Mouse (Mus musculus): ENCODE measurements around the gene Acaca. TPM values are rescaled to one million over a fixed set of nuclear protein-coding genes. Genes with fewer than 3 reads are reported as not detected.
"Not testable (repeated sequence)": the region's sequence is repeated elsewhere in the genome, so short reads cannot be mapped to it uniquely, and the experiment has no call there.

Gene Acaca
- total RNA-seq, 2 experiments from 2014 or later: 68.5 to 74.3 TPM

GRCm38 (mm10) chr11:84375951-84376496 is 246.6 kb downstream of the Acaca start:
- no peak for DNase-seq (ENCODE audit: extremely low spot score in 1 of 2, low spot score in 1 of 2)

GRCm38 (mm10) chr11:84376510-84377365 is 247.3 kb downstream of the Acaca start:
- no peak for DNase-seq (ENCODE audit: extremely low spot score in 1 of 2, low spot score in 1 of 2)

- no peak for DNase-seq (ENCODE audit: extremely low spot score in 1 of 2, low spot score in 1 of 2)
Measured at GRCm38 (mm10) chr11:84382450-84382849, 253.0 kb downstream of the Acaca start.

DNA sequence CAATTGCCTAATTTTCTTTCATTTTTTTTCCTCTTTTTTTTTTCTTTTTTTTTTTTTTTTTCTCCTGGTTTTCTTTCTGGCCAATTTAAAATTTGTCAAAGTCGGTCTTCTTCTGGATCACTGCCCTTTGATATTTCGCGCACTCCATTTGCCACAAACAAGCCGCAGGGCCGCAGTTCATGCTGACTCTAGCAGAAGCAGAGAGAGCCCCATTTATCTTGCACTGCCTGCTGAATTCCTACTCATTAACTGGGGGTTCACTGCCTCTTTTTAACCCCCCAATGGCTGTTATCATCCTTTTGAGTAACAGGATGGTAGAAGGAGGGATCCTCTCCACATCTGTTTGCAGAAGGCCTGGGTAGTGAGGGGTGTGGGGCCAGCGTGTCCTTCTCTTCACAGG is 254.4 kb downstream of the Acaca start:
- DNase-seq (ENCODE audit: extremely low spot score in 1 of 2, low spot score in 1 of 2): no peak

DNA sequence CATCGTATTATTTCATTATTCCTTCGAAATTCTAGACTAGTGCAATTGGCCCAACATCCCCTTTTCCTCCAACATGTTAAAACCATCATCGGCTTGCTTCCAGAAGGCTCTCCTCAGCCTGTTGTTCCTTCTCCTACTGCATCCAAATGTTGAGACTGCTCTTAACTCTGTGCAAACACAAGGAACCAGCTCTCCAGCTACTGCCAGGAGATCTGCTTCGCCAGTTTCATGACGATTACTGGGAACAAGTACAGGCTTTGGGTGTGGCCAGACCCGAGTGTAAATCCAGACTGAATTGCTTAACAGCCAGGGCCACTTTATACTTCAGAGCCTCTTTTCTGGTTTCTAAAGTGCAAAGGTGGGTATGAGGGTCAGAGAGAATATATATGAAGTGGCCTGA is 259.9 kb downstream of the Acaca start:
- no peak for DNase-seq (ENCODE audit: extremely low spot score in 1 of 2, low spot score in 1 of 2)

GRCm38 (mm10) chr11:84391126-84391525 is 261.7 kb downstream of the Acaca start:
- no peak for DNase-seq (ENCODE audit: extremely low spot score in 1 of 2, low spot score in 1 of 2)

GRCm38 (mm10) chr11:84392066-84392465 is 262.6 kb downstream of the Acaca start:
- not testable (repeated sequence) for DNase-seq (ENCODE audit: extremely low spot score in 1 of 2, low spot score in 1 of 2)

- no peak for DNase-seq (ENCODE audit: extremely low spot score in 1 of 2, low spot score in 1 of 2)
Measured at GRCm38 (mm10) chr11:84393571-84393970, 264.1 kb downstream of the Acaca start.

- DNase-seq (ENCODE audit: extremely low spot score in 1 of 2, low spot score in 1 of 2): no peak
Measured at GRCm38 (mm10) chr11:84395010-84395409, 265.5 kb downstream of the Acaca start.

DNA sequence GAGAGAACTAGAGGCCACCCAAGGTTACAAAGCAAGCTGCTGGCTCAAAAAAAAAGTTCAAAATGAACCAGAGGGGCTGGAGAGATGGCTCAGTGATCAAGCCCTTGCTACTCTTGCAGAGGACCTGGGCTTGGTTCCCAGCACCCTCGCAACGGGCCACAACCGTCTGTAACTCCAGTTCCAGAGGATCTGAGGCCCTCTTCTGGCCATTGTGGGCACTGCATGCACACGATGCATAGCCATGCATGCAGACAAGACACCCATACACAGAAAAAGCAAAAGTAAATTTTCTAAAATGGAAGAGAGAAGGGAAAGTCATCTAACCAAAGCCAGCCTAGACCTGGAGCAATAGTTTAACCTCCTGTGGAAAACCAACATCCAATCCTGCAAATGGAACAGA is 277.3 kb downstream of the Acaca start:
- DNase-seq (ENCODE audit: extremely low spot score in 1 of 2, low spot score in 1 of 2): no peak

DNA sequence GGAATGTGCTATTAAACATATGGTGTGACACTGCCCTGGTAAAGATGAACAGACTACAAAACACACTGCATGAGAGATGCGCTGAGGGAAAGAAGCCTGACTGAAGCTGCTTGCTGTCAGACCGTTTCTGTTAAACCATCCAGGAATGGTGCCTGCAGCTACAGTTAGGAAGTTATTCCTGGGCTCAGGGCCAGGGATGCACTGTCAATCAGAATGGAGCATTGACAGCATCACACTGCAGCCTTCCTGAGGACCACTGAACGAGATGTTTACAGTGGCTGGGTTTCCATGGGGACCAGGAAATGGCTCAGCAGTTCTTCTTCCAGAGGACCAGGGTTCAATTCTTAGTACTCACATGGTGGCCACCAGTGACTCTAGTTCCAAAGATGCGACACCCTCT is 280.9 kb downstream of the Acaca start:
- no peak for DNase-seq (ENCODE audit: extremely low spot score in 1 of 2, low spot score in 1 of 2)

GRCm38 (mm10) chr11:84410879-84411641 is 281.6 kb downstream of the Acaca start:
- DNase-seq (ENCODE audit: extremely low spot score in 1 of 2, low spot score in 1 of 2): no peak

GRCm38 (mm10) chr11:84411642-84412018 is 282.2 kb downstream of the Acaca start:
- no peak for DNase-seq (ENCODE audit: extremely low spot score in 1 of 2, low spot score in 1 of 2)

- no peak for DNase-seq (ENCODE audit: extremely low spot score in 1 of 2, low spot score in 1 of 2)
Measured at GRCm38 (mm10) chr11:84412201-84412934, 282.9 kb downstream of the Acaca start.

- no peak for DNase-seq (ENCODE audit: extremely low spot score in 1 of 2, low spot score in 1 of 2)
Measured at GRCm38 (mm10) chr11:84413111-84413510, 283.6 kb downstream of the Acaca start.

DNA sequence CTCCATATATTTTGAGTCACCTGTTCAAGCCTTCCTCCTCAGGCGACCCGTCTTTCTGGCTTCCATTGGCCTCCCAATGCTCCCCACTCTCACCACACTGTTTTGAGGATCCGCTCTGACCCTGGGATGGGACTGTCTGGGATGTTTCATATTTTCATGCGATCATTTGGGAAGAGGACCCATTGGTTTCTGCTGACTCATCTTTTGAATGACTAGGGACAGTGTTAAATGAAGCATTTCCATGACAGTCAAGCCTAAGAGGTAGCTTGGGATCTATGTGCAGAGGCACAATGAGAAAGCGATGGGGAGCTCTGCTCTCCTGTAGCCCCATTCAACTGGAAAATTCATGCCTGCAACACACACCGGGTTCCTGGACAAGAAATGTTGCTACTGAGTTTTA is 291.3 kb downstream of the Acaca start:
- no peak for DNase-seq (ENCODE audit: extremely low spot score in 1 of 2, low spot score in 1 of 2)

- no peak for DNase-seq (ENCODE audit: extremely low spot score in 1 of 2, low spot score in 1 of 2)
Measured at GRCm38 (mm10) chr11:84425736-84426632, 296.5 kb downstream of the Acaca start.

GRCm38 (mm10) chr11:84426633-84426998 is 297.1 kb downstream of the Acaca start:
- no peak for DNase-seq (ENCODE audit: extremely low spot score in 1 of 2, low spot score in 1 of 2)

DNA sequence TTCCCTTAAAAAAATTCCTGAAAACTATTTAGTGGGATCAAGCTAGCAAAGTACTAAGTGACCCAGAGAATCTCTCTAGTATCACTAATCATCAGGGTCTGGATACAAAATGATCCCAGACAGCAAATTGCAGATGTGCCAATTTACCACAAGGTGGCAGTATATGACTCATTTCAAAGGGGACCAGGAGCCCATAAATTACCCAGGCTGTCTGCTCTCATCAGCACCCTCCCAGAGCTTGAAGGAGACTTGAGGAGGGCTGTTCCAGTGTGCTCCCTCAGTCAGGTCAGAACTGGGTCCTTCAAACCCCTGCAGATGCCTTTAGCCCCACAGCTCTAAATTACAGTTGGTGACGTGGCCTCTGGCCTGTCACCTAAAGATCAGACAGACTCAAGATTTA is 300.1 kb downstream of the Acaca start:
- DNase-seq (ENCODE audit: extremely low spot score in 1 of 2, low spot score in 1 of 2): peak in 1 of 2 experiments; percentile 12

DNA sequence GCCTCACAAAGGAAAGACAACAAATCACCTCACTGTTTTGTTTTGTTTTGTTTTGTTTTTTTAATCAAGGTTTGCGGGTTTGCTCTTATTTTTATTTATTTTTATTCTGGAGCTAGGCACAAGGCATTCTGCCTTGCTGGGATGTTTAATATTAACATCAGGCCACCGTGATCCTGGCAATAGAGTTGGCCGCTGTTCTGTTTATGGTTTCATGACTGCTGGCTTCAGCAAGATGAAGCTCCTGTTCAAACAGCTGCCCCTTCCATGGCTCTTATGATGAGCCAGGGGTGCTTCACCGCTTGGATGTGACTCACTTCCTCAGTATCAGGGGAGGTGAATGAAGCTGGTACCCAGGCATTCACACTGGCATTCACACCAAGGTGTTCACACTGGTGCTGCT is 300.9 kb downstream of the Acaca start:
- no peak for DNase-seq (ENCODE audit: extremely low spot score in 1 of 2, low spot score in 1 of 2)

All from layer of hippocampus, postnatal 25 days (tissue).